Mouse (Mus musculus) midbrain, embryonic 10.5 days (tissue): ENCODE data around the gene Slc16a3. TPM values are rescaled to one million over a fixed set of nuclear protein-coding genes. Genes with fewer than 3 reads are reported as not detected.

Source experiments
- DNase-seq: peaks from one replicate; pipeline ENCODE4 v3.0.0-alpha.2; 2017; ENCODE audit warnings: low spot score
- H3K27ac ChIP-seq: fragments of 300-500 bp; sonication (generic); replicated peaks from 2 replicates; pipeline ENCODE4 v1.5.1; 2016; ENCODE audit warnings: mild to moderate bottlenecking
- H3K27me3 ChIP-seq: fragments of 300-500 bp; sonication (generic); 2 replicates; pipeline ENCODE4 v1.6.1; 2016; ENCODE audit warnings: low read depth, mild to moderate bottlenecking; ENCODE audit not compliant: poor library complexity, severe bottlenecking
- H3K36me3 ChIP-seq: fragments of 300-500 bp; sonication (generic); 2 replicates; pipeline ENCODE4 v1.6.1; 2016; ENCODE audit warnings: mild to moderate bottlenecking, moderate library complexity
- H3K4me1 ChIP-seq: fragments of 300-500 bp; sonication (generic); 2 replicates; pipeline ENCODE4 v1.6.1; 2016
- H3K4me3 ChIP-seq: fragments of 300-500 bp; sonication (generic); 2 replicates; pipeline ENCODE4 v1.5.1; 2016; ENCODE audit warnings: mild to moderate bottlenecking, moderate library complexity
- H3K9me3 ChIP-seq: fragments of 300-500 bp; sonication (generic); replicated peaks from 2 replicates; pipeline ENCODE4 v1.6.1; 2016; ENCODE audit warnings: mild to moderate bottlenecking
- WGBS: fragments of 180-500 bp; shearing (Covaris S2); methylation state at CpG from one replicate; pipeline ENCODE4 v1.1.7; 2016; 5-methylcytosine and 5-hydroxymethylcytosine counted together
- polyA plus RNA-seq: library from polyadenylated mRNA; unstranded; fragments of >200 nt; fragmentation: Nextera tagmentation; extraction: Ambion mirVana; gene quantifications from 2 replicates; pipeline ENCODE4 v1.2.1, GENCODE M21; 2016

Gene Slc16a3
- polyA plus RNA-seq, 1 experiment from 2014 or later, result 215 TPM

DNA sequence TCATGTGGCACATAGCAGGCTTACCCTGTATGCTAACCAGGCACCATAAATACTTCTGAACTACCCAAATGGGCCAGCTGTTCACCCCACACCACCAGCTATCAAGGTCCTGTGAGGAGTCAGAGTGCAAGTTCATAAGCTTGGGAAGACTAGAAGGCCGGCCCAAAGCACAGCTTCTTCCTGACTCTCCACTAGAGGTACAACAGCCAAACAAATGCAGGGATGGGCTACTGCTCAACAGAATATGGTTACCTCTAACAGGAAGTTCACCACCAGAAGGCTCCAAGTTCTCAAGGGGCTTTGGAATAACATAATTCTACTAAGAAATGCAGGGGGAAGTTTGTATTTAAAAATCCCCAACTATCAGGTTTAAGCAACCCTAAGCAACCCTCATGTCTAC is 41.2 kb downstream of the Slc16a3 start:
- H3K27me3 ChIP-seq, result no peaks in the 10 kb centered on the region
- peaks cover 53% of the 10 kb centered on the region for H3K36me3 ChIP-seq
- peak overlapping the region; percentile 100 for H3K27ac ChIP-seq
- H3K9me3 ChIP-seq, result no peaks in the 10 kb centered on the region
- no peak for DNase-seq
- H3K4me1 ChIP-seq, result peaks cover 40% of the 10 kb centered on the region
- H3K4me3 ChIP-seq, result peak overlapping the region; percentile 100
- WGBS, result 50% methylated on average over 1 of the region's 1 CpGs

DNA sequence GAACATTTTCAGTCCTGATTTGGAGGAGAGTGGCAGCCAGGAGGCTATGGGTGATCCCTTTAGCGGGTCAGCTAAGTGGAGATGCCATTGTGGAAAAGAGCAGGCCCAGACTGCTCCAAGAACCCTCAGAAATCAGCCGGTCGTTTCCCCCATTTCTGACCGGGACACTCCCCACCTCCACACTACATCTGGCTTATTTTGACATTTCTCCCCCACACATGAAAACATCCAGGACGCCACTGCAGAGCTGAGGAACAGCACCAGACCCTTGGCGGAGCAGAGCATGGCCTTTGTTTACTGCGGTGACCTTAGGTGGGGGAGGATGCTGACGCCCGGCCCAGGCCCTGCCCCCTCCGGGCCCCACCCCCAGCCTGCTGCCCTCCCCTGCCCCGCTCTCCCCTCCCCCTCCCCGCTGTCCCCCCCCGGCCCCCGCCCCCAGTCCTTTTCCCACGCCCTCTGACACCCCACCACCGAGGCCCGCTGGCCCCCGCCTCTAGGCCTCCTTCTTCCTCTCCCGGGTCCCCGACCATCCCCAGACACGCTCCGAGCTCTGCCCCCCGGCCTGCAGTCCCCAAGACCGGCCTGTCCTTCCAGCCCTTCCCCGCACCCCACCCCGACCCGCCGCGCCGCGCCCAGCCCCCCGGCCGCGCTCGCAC is 42.0 kb downstream of the Slc16a3 start:
- Histone ChIP-seq H3K27me3 (no peaks in the 10 kb centered on the region), H3K36me3 (peaks cover 47% of the 10 kb centered on the region), H3K4me1 (peaks cover 40% of the 10 kb centered on the region), H3K4me3 (peak overlapping the region; percentile 100), H3K27ac (peak overlapping the region; percentile 100), H3K9me3 (no peaks in the 10 kb centered on the region)
- 4% methylated on average over 33 of the region's 35 CpGs for WGBS
- DNase-seq, result peak; percentile 65

DNA sequence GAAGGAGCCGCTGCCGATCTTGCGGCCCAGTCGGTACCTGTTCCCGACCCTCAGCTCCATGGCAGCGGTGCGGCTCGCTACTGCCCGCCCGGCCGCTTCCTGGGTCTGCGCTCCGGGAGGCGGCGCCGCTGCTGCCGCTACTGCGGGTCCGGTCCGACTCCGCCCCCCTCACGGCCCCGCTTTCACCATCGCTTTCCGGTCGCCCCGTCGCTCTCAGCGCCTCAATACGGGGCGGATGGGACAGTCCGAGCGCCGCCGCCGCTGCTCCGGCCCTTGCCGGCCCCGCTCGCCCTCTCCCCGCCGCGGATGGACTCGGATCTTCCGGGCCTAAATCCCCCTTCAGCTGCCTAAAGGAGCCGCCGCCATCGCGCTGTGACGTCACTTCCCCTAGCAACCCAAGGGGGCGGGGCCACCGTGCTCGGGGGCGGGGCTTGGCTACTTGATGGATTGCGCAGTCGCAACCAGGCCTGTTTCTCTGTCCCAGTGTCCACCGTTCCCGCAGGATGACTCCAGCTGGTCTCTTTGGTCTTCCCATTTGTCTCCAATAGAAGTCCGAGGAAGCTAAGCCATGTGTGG is 42.8 kb downstream of the Slc16a3 start, which contains the start of gene Csnk1d:
Csnk1d (minus strand) TSS at position 380 of the 576 bp plus-strand sequence.
- peaks cover 39% of the 10 kb centered on the region for H3K36me3 ChIP-seq
- H3K4me3 ChIP-seq, result peak within 1 kb of the TSS; percentile 100
- WGBS, result under 1% methylated on average over 59 of the region's 59 CpGs
- peaks cover 40% of the 10 kb centered on the region for H3K4me1 ChIP-seq
- peak; percentile 99 for DNase-seq
- no peaks in the 10 kb centered on the region for H3K9me3 ChIP-seq
- H3K27ac ChIP-seq, result peak within 1 kb of the TSS; percentile 100
- H3K27me3 ChIP-seq, result no peaks in the 10 kb centered on the region

DNA sequence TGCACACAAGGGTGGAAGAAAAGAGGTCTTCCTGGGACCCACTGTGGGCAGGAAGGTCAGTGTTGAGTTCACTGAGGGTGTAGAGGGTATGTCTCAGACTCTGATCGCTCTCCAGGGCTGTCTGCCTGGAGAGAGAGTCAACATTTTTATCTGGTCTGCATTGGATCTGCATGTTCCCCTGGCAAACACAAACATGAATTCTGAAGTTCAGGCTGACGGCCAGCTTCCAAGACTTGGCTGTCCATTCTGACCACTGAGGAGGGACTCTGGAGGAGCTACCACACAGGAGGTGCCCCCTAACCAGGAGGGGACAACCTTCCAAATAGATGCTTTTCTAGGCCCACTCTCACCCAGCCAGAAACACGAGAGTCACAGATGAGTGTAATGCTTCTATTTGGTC is 43.5 kb downstream of the Slc16a3 start:
- no peaks in the 10 kb centered on the region for H3K9me3 ChIP-seq
- no peak for DNase-seq
- 73% methylated on average over 3 of the region's 3 CpGs for WGBS
- peak overlapping the region; percentile 100 for H3K4me3 ChIP-seq
- H3K4me1 ChIP-seq, result peaks cover 40% of the 10 kb centered on the region
- peaks cover 37% of the 10 kb centered on the region for H3K36me3 ChIP-seq
- no peaks in the 10 kb centered on the region for H3K27me3 ChIP-seq
- H3K27ac ChIP-seq, result peak overlapping the region; percentile 100

DNA sequence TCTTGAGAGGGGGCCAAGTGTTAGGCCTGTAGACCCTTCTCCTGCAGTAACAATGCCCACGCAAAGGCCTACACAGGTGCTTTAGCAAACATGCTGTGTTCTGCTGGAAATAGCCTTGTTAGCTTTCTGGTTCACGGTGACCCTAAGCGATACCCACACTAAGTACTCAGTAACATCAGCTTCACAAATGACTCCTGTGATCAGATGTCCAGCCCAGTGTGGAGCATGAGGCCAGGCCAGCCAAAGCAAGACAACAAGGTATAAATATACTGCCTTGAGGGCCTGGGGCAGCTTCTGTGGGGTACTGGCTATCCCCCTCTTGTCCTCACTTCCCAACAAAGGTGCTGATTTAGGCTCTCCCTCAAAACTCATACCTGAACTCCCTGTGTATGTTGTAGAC is 44.8 kb downstream of the Slc16a3 start:
- Histone ChIP-seq H3K4me1 (peaks cover 35% of the 10 kb centered on the region), H3K27me3 (no peaks in the 10 kb centered on the region), H3K9me3 (no peaks in the 10 kb centered on the region), H3K4me3 (no peak overlapping the region), H3K36me3 (peaks cover 24% of the 10 kb centered on the region), H3K27ac (no peak overlapping the region)
- WGBS, result 97% methylated on average over 3 of the region's 3 CpGs
- no peak for DNase-seq

DNA sequence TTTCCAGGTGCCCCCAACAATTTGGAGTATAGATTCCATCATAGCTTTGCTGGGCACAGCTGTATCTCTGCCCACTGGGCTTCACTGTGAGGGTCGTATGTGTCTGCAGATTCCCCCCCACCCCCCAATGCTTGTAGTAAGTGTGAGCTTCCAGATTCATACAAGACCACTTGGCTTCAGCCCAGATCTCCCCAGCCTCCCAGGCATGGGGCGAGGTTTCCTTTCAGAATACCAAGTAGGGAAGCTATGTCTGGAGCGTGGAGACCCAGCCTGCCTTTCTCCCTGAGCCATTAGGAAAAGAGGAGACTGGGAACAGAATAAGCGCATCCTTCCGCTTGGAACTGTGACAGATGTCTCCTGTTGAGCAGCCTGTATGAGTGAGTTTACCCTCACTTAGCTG is 45.3 kb downstream of the Slc16a3 start:
- no peak for DNase-seq
- 93% methylated on average over 5 of the region's 5 CpGs for WGBS
- H3K4me1 ChIP-seq, result peaks cover 30% of the 10 kb centered on the region

DNA sequence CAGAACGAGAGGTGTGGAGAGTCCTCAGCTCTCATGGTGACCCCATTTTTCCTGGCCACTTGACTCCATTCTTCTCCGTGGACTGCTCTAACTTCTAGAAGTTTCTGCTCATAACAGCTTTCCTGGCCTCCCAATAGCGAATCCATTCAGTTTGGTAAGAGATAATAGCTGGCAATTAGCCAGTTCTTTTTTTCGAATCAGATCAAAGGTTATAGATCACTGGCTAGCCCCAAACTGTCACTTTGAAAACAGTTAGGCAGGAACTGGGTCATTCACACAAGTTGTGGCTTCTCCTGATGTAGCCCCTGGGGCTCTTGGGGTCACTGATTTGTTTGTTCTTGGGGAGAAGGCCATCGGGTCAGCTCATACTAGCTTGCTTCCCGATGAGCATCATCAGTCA is 46.5 kb downstream of the Slc16a3 start:
- Histone ChIP-seq H3K9me3 (no peaks in the 10 kb centered on the region), H3K36me3 (peaks cover 21% of the 10 kb centered on the region), H3K4me1 (peaks cover 18% of the 10 kb centered on the region), H3K27me3 (no peaks in the 10 kb centered on the region), H3K27ac (no peak overlapping the region), H3K4me3 (no peak overlapping the region)
- DNase-seq, result no peak
- WGBS, result 89% methylated on average over 6 of the region's 6 CpGs

More for the DNA sequence above, 45.3 kb downstream of the Slc16a3 start:
- Histone ChIP-seq H3K4me3 (no peak overlapping the region), H3K9me3 (no peaks in the 10 kb centered on the region), H3K27ac (no peak overlapping the region), H3K36me3 (peaks cover 19% of the 10 kb centered on the region), H3K27me3 (no peaks in the 10 kb centered on the region)

DNA sequence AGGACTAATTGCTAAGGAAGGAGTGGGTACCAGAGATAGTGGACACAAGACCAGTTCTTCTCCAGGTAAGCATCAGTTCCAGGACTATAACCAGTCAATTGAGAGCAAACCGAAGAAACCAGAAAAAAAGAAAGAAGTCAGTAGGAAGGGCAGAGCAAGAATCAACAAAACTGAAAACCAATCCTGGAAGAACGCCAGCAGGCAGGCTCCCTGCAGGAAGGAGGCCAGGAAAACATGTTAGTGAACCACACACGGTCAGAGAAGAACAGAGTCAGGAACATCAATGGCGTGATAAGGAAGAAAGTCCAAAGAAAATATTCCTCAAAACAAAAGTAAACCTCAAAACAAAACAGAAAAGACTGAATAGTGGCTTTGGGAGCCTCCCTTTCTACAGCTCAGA is 53.7 kb downstream of the Slc16a3 start:
- Histone ChIP-seq H3K27ac (no peak overlapping the region), H3K4me3 (no peak overlapping the region), H3K4me1 (no peaks in the 10 kb centered on the region), H3K36me3 (peaks cover 8% of the 10 kb centered on the region), H3K9me3 (no peaks in the 10 kb centered on the region), H3K27me3 (no peaks in the 10 kb centered on the region)
- no peak for DNase-seq
- WGBS, result 78% methylated on average over 4 of the region's 4 CpGs

DNA sequence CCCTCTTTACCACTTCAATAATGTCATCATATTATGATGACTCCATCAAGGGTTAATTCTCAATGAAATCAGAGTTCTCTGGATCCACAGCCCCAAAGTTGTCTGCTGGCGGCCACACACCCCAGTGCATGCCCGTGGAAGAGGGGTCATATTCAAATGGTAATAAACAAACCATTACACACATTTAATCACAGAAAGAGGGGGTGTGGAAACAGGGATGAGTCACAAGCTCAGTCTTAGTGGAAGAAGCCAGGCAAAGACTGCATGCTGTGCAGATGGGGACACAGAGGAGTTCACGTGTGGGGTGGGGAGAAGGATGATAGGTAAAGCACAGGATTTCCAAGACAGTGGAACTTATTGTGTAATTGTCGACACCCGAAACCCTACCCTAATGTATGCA is 56.0 kb downstream of the Slc16a3 start:
- H3K9me3 ChIP-seq, result no peaks in the 10 kb centered on the region
- H3K36me3 ChIP-seq, result peaks cover 3% of the 10 kb centered on the region
- H3K27me3 ChIP-seq, result no peaks in the 10 kb centered on the region
- no peak overlapping the region for H3K4me3 ChIP-seq
- DNase-seq, result no peak
- no peak overlapping the region for H3K27ac ChIP-seq
- H3K4me1 ChIP-seq, result no peaks in the 10 kb centered on the region
- 81% methylated on average over 5 of the region's 5 CpGs for WGBS

DNA sequence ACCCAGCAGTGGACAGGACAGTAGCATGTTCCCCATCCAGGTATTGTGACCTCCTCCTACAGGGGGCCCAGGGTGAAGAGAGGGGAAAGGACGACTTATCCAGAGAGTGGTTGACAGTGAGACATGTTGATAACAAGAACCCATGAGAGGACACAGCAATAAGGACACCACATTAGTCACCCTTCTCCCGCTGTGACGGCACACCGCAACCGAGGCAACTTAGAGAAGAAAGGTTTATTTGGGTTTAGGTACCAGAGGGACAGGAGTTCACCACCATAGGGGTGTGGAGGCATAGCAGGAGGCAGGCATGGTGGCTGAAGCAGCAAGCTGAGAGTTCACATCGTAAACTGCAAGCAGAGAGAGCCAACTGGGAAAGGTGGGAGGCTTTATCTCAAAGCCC is 57.9 kb downstream of the Slc16a3 start:
- no peaks in the 10 kb centered on the region for H3K27me3 ChIP-seq
- no peak for DNase-seq
- H3K27ac ChIP-seq, result no peak overlapping the region
- WGBS, result 83% methylated on average over 6 of the region's 6 CpGs
- H3K9me3 ChIP-seq, result no peaks in the 10 kb centered on the region
- H3K36me3 ChIP-seq, result no peaks in the 10 kb centered on the region
- no peak overlapping the region for H3K4me3 ChIP-seq
- no peaks in the 10 kb centered on the region for H3K4me1 ChIP-seq

DNA sequence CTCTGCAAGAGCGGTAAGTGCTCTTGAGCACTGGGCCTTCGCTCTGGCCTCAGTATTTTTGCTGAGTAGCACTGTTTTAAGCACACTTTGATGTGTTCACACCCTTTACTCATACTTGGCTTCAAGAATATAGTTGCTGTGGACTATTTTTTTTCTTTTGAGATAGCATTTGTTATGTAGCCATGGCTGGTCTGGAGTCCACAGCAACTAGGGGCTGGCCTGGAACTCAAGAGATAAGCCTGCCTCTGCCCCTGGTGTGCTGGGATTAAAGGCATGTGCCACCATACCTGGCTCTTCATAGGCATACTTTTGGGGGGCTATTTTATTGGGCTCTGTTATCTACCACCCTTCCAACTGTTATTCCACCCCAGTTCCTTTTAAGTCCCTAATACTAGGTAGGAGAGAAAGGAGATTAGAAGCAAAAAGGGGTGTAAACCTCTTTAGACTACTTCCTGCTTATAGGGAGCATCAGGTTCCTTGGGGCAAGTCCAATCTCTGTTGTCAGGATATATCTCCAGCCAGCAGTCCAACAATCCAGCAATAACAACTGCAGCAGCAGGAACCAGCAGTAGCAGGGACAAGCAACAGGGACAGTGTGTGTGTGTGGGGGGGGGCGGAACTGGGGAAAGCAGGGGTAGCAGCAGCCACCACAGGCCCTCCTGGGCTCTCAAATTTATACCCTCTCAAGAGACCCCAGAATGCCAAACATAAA is 61.9 kb downstream of the Slc16a3 start:
- no peaks in the 10 kb centered on the region for H3K4me1 ChIP-seq
- no peaks in the 10 kb centered on the region for H3K27me3 ChIP-seq
- no peaks in the 10 kb centered on the region for H3K9me3 ChIP-seq
- WGBS, result 94% methylated on average over 3 of the region's 3 CpGs
- H3K4me3 ChIP-seq, result no peak overlapping the region
- no peak for DNase-seq
- H3K27ac ChIP-seq, result no peak overlapping the region
- no peaks in the 10 kb centered on the region for H3K36me3 ChIP-seq
